ENCODE assay signal across 8 mouse cellular contexts in genomic region chr15:84284059-84284458, GRCm38 (mm10). TPM values are rescaled to one million over a fixed set of nuclear protein-coding genes. Genes with fewer than 3 reads are reported as not detected.
DNase-seq lines count a peak whose midpoint lies in the region; ATAC-seq and TF ChIP-seq lines count a peak whose summit lies in the region.

No protein-coding gene starts in this region.

- no peak overlapping the region for H3K4me2 ChIP-seq in midbrain, postnatal 0 days (ENCODE audit: low read depth, low read length, poor library complexity, severe bottlenecking)
- no peak overlapping the region for H3K4me2 ChIP-seq in midbrain, embryonic 15.5 days
- H3K4me2 ChIP-seq in liver, embryonic 14.5 days (ENCODE audit: low read depth): no peak overlapping the region

- ATAC-seq in midbrain, postnatal 0 days (ENCODE audit: low FRiP score): no peak
- no peak for ATAC-seq in midbrain, embryonic 15.5 days (replicated peaks)
- no peak for ATAC-seq in liver, embryonic 14.5 days (ENCODE audit: insufficient read depth)

- H3K4me1 ChIP-seq in midbrain, postnatal 0 days (ENCODE audit: insufficient read depth, low read length): no peaks in the 10 kb centered on the region
- no peaks in the 10 kb centered on the region; the same call in 1 of the 2 replicates for H3K4me1 ChIP-seq in midbrain, embryonic 15.5 days
- H3K4me1 ChIP-seq in liver, embryonic 14.5 days (replicated peaks; ENCODE audit: control insufficient read depth in 2 of 2, insufficient read depth in 2 of 2, low read length in 1 of 2): no peaks in the 10 kb centered on the region

- 67% methylated on average over 5 of the region's 5 CpGs for WGBS in midbrain, postnatal 0 days
- 66% methylated on average over 5 of the region's 5 CpGs for WGBS in midbrain, embryonic 15.5 days
- WGBS in liver, embryonic 14.5 days (ENCODE audit: insufficient replicate concordance): 50% methylated on average over 5 of the region's 5 CpGs

- H3K9me3 ChIP-seq in midbrain, postnatal 0 days (ENCODE audit: low read length): no peaks in the 10 kb centered on the region
- no peaks in the 10 kb centered on the region for H3K9me3 ChIP-seq in midbrain, embryonic 15.5 days
- no peaks in the 10 kb centered on the region for H3K9me3 ChIP-seq in liver, embryonic 14.5 days (ENCODE audit: control insufficient read depth, low read length)

- DNase-seq in gastrocnemius, adult 2 months: peak; percentile 47
- no peak for DNase-seq in gastrocnemius, postnatal 25 days
- DNase-seq in midbrain, postnatal 0 days (ENCODE audit: low spot score): no peak
- peak; percentile 36 for DNase-seq in cerebellum, adult 8-10 months
- DNase-seq in liver, embryonic 14.5 days (ENCODE audit: low read depth in 3 of 3, low spot score in 3 of 3): peak in 1 of 3 experiments; percentile 20
- peak; percentile 73 for DNase-seq in testis, postnatal 10 days (ENCODE audit: low spot score)
- no peak for DNase-seq in ovary, postnatal 14 days (ENCODE audit: low spot score)

- no peak overlapping the region for H3K27ac ChIP-seq in gastrocnemius, adult 2 months
- no peak overlapping the region for H3K27ac ChIP-seq in midbrain, postnatal 0 days (ENCODE audit: low read depth, low read length)
- no peak overlapping the region for H3K27ac ChIP-seq in midbrain, embryonic 15.5 days
- H3K27ac ChIP-seq in liver, embryonic 14.5 days: no peak overlapping the region

- intact Hi-C loops in gastrocnemius, adult 2 months (cut with DNase I): loop anchor here (5.0 to 10.0 kb wide), 2 partner anchors 161 to 328 kb away; partner anchors contain the start of gene Shisal1

- H3K36me3 ChIP-seq in midbrain, postnatal 0 days (ENCODE audit: insufficient read depth, low read length): no peaks in the 10 kb centered on the region
- no peaks in the 10 kb centered on the region for H3K36me3 ChIP-seq in midbrain, embryonic 15.5 days (replicated peaks)
- H3K36me3 ChIP-seq in liver, embryonic 14.5 days (replicated peaks; ENCODE audit: control insufficient read depth, insufficient read depth, low read depth): no peaks in the 10 kb centered on the region

- no peaks in the 10 kb centered on the region for H3K27me3 ChIP-seq in midbrain, postnatal 0 days (ENCODE audit: insufficient read depth, low read length)
- no peaks in the 10 kb centered on the region for H3K27me3 ChIP-seq in midbrain, embryonic 15.5 days (replicated peaks)
- no peaks in the 10 kb centered on the region for H3K27me3 ChIP-seq in liver, embryonic 14.5 days (ENCODE audit: control insufficient read depth, insufficient read depth, low read length)

- peak; percentile 73 for TF ChIP-seq CTCF in gastrocnemius, adult 2 months (IDR thresholded peaks at IDR 0.05)
- peak; percentile 73 for TF ChIP-seq CTCF in midbrain, postnatal 0 days (IDR thresholded peaks at IDR 0.05)
- peak; percentile 83 for TF ChIP-seq CTCF in liver, embryonic 14.5 days (IDR thresholded peaks at IDR 0.05; ENCODE audit: low read depth)

- H3K4me3 ChIP-seq in gastrocnemius, adult 2 months: no peak overlapping the region
- no peak overlapping the region for H3K4me3 ChIP-seq in midbrain, postnatal 0 days (ENCODE audit: low read depth, low read length)
- H3K4me3 ChIP-seq in midbrain, embryonic 15.5 days: no peak overlapping the region
- no peak overlapping the region for H3K4me3 ChIP-seq in liver, embryonic 14.5 days (ENCODE audit: insufficient read depth in 1 of 2, low read depth in 2 of 2, low read length in 2 of 2)

- no peak for TF ChIP-seq EP300 in liver, embryonic 14.5 days (IDR thresholded peaks at IDR 0.05; ENCODE audit: low read depth)

- H3K9ac ChIP-seq in midbrain, postnatal 0 days (replicated peaks; ENCODE audit: low read length, poor library complexity, severe bottlenecking): no peak overlapping the region
- H3K9ac ChIP-seq in midbrain, embryonic 15.5 days: no peak overlapping the region
- H3K9ac ChIP-seq in liver, embryonic 14.5 days (replicated peaks): no peak overlapping the region

RNA-seq across cellular contexts. Expression of gene Parvg, which starts 39.8 kb away (rescaled TPM):
- total RNA-seq in gastrocnemius, adult 2 months (2021): under 1 TPM; 0.53 to 0.54 TPM
- total RNA-seq in gastrocnemius, postnatal 25 days (2021): 1 to 10 TPM in 1 of 2 experiments, under 1 TPM in 1; 0.33 to 1.3 TPM
- 1.5 and 1.7 TPM in 2 replicates for total RNA-seq in midbrain, postnatal 0 days (2014; rRNA removed)
- polyA plus RNA-seq in midbrain, postnatal 0 days (2015; fragmentation: Nextera tagmentation; extraction: Ambion mirVana): 1.7 and 1.9 TPM in 2 replicates
- polyA plus RNA-seq in midbrain, embryonic 15.5 days (2015; fragmentation: Nextera tagmentation; extraction: Ambion mirVana): 0.86 and 0.89 TPM in 2 replicates
- 7.6 and 8.3 TPM in 2 replicates for polyA plus RNA-seq in liver, embryonic 14.5 days (2012; rRNA removed)
- polyA plus RNA-seq in liver, embryonic 14.5 days (2014; fragmentation: Nextera tagmentation; extraction: Ambion mirVana): 6.6 and 7.6 TPM in 2 replicates

RNA-seq across cellular contexts. Expression of gene Parvb, which starts 52.2 kb away (rescaled TPM):
- total RNA-seq in gastrocnemius, adult 2 months (2021): 10 to 100 TPM; 48.4 to 63.3 TPM
- total RNA-seq in gastrocnemius, postnatal 25 days (2021): 10 to 100 TPM; 51.5 to 57.7 TPM
- 9.6 and 14.0 TPM in 2 replicates for total RNA-seq in midbrain, postnatal 0 days (2014; rRNA removed)
- 4.3 and 5.8 TPM in 2 replicates for polyA plus RNA-seq in midbrain, postnatal 0 days (2015; fragmentation: Nextera tagmentation; extraction: Ambion mirVana)
- 4.2 and 5.4 TPM in 2 replicates for polyA plus RNA-seq in midbrain, embryonic 15.5 days (2015; fragmentation: Nextera tagmentation; extraction: Ambion mirVana)
- 21.6 and 22.6 TPM in 2 replicates for polyA plus RNA-seq in liver, embryonic 14.5 days (2012; rRNA removed)
- 7.3 and 11.4 TPM in 2 replicates for polyA plus RNA-seq in liver, embryonic 14.5 days (2014; fragmentation: Nextera tagmentation; extraction: Ambion mirVana)

Comparison
In these comparisons a context has a peak if more than half of its experiments do, and no peak if none do; other contexts are left out.
1. DNase-seq: peak in gastrocnemius, adult 2 months (single experiment), cerebellum, adult 8-10 months (single experiment) and testis, postnatal 10 days (single experiment); none in gastrocnemius, postnatal 25 days (single experiment), midbrain, postnatal 0 days (single experiment) and ovary, postnatal 14 days (single experiment).
2. Peak in every context shown above with its lines, with median percentiles within 50 percentile points of each other: CTCF ChIP-seq.